Mouse (Mus musculus) MEL (cell line): ENCODE measurements around the gene Chd2. TPM values are rescaled to one million over a fixed set of nuclear protein-coding genes. Genes with fewer than 3 reads are reported as not detected.

ENCODE experiments used
- DNase-seq: peaks from one replicate; pipeline ENCODE4 v3.0.0; 2011; ENCODE audit warnings: low read depth, low spot score
- H3K27ac ChIP-seq: 2 replicates; pipeline ENCODE4 v1.5.1; 2012; ENCODE audit warnings: low read depth, mild to moderate bottlenecking, control low read depth, low read length, moderate library complexity; ENCODE audit not compliant: control insufficient read depth
- H3K27me3 ChIP-seq, 2 experiments: fragments of 150-350 bp in 1 of 2; sonication (generic) in 1 of 2; 2 replicates each; pipeline ENCODE4 v1.6.1; 2012; ENCODE audit warnings: low read length in 2 of 2, mild to moderate bottlenecking in 2 of 2, improper control_type of control experiment in 1 of 2, moderate library complexity in 1 of 2; ENCODE audit not compliant: insufficient read depth in 2 of 2, control insufficient read depth in 1 of 2
- H3K36me3 ChIP-seq, 2 experiments: 2 replicates each; pipeline ENCODE4 v1.6.1; 2012 to 2014; ENCODE audit warnings: low read length in 2 of 2, improper control_type of control experiment in 1 of 2, inconsistent platforms in 1 of 2, mild to moderate bottlenecking in 1 of 2; ENCODE audit not compliant: insufficient read depth in 2 of 2, control insufficient read depth in 1 of 2
- H3K4me1 ChIP-seq, 2 experiments: fragments of 150-350 bp in 1 of 2; sonication (generic) in 1 of 2; 2 replicates each; pipeline ENCODE4 v1.6.1; 2012; ENCODE audit warnings: low read length in 2 of 2, improper control_type of control experiment in 1 of 2, mild to moderate bottlenecking in 1 of 2; ENCODE audit not compliant: insufficient read depth in 2 of 2, control insufficient read depth in 1 of 2
- H3K4me3 ChIP-seq, 2 experiments: fragments of 150-350 bp in 1 of 2; sonication (generic) in 1 of 2; 2 replicates each; pipeline ENCODE4 v1.5.1; 2012; ENCODE audit warnings: low read depth in 2 of 2, low read length in 2 of 2, mild to moderate bottlenecking in 2 of 2, moderate library complexity in 2 of 2, control low read depth in 1 of 2, improper control_type of control experiment in 1 of 2; ENCODE audit not compliant: control insufficient read depth in 1 of 2, insufficient read depth in 1 of 2
- H3K79me2 ChIP-seq: 2 replicates; pipeline ENCODE4 v1.6.1; 2012; ENCODE audit warnings: mild to moderate bottlenecking, low read length, moderate library complexity; ENCODE audit not compliant: control insufficient read depth, poor library complexity, insufficient read depth
- H3K9ac ChIP-seq: 2 replicates; pipeline ENCODE4 v1.6.1; 2012; ENCODE audit warnings: low read depth, mild to moderate bottlenecking, control low read depth, low read length, moderate library complexity; ENCODE audit not compliant: control insufficient read depth, poor library complexity, severe bottlenecking
- H3K9me3 ChIP-seq: fragments of 150-350 bp; sonication (generic); replicated peaks from 2 replicates; pipeline ENCODE4 v1.6.1; 2012; ENCODE audit warnings: mild to moderate bottlenecking, low read length, improper control_type of control experiment, moderate library complexity; ENCODE audit not compliant: insufficient read depth
- CHD1 ChIP-seq: IDR thresholded peaks from 2 replicates; pipeline ENCODE4 v1.6.1; 2012; ENCODE audit warnings: low read depth, mild to moderate bottlenecking, inconsistent platforms, low read length, improper control_type of control experiment
- CHD2 ChIP-seq: IDR thresholded peaks from 2 replicates; pipeline ENCODE4 v1.6.1; 2011; ENCODE audit warnings: low read length, improper control_type of control experiment
- E2F4 ChIP-seq: IDR thresholded peaks from 2 replicates; pipeline ENCODE4 v1.6.1; 2011; ENCODE audit warnings: low read depth, low read length, improper control_type of control experiment, borderline replicate concordance
- ETS1 ChIP-seq: IDR thresholded peaks from 2 replicates; pipeline ENCODE4 v1.6.1; 2012; ENCODE audit warnings: low read depth, mild to moderate bottlenecking, inconsistent platforms, low read length, improper control_type of control experiment, moderate library complexity
- JUND ChIP-seq: IDR thresholded peaks from 2 replicates; pipeline ENCODE4 v1.6.1; 2011; ENCODE audit warnings: low read depth, mild to moderate bottlenecking, improper control_type of control experiment, low read length
- MAZ ChIP-seq: IDR thresholded peaks from 2 replicates; pipeline ENCODE4 v1.6.1; 2012; ENCODE audit warnings: low read depth, mild to moderate bottlenecking, inconsistent platforms, low read length, improper control_type of control experiment
- MEF2A ChIP-seq: IDR thresholded peaks from 2 replicates; pipeline ENCODE4 v1.6.1; 2014; ENCODE audit warnings: low read depth, mild to moderate bottlenecking, inconsistent platforms, low read length, improper control_type of control experiment; ENCODE audit not compliant: poor library complexity, insufficient replicate concordance, severe bottlenecking; ENCODE audit errors: extremely low read depth
- MYB ChIP-seq: IDR thresholded peaks from 2 replicates; pipeline ENCODE4 v1.6.1; 2011; ENCODE audit warnings: mild to moderate bottlenecking, low read depth, low read length, improper control_type of control experiment
- POLR2A ChIP-seq, 2 experiments: IDR thresholded peaks; 2 replicates each; pipeline ENCODE4 v1.6.1; 2011 to 2012; ENCODE audit warnings: low read length in 2 of 2, mild to moderate bottlenecking in 2 of 2, control low read depth in 1 of 2, improper control_type of control experiment in 1 of 2, low read depth in 1 of 2, moderate library complexity in 1 of 2; ENCODE audit not compliant: control insufficient read depth in 1 of 2, insufficient read depth in 1 of 2, poor library complexity in 1 of 2
- POLR2AphosphoS2 ChIP-seq: IDR thresholded peaks from 2 replicates; pipeline ENCODE4 v1.6.1; 2011; ENCODE audit warnings: low read length, improper control_type of control experiment
- POLR2AphosphoS5 ChIP-seq: IDR thresholded peaks from 2 replicates; pipeline ENCODE4 v1.6.1; 2012; ENCODE audit warnings: low read depth, borderline replicate concordance, mild to moderate bottlenecking, inconsistent platforms, low read length, moderate library complexity, mixed read lengths
- SMC3 ChIP-seq: IDR thresholded peaks from 2 replicates; pipeline ENCODE4 v1.6.1; 2011; ENCODE audit warnings: low read depth, low read length, improper control_type of control experiment
- TBP ChIP-seq: IDR thresholded peaks from 2 replicates; pipeline ENCODE4 v1.8.0; 2011; ENCODE audit warnings: low read depth, low read length, improper control_type of control experiment
- UBTF ChIP-seq: IDR thresholded peaks from 2 replicates; pipeline ENCODE4 v1.6.1; 2012; ENCODE audit warnings: low read depth, mild to moderate bottlenecking, inconsistent platforms, low read length, improper control_type of control experiment, moderate library complexity, borderline replicate concordance; ENCODE audit not compliant: insufficient read depth
- USF1 ChIP-seq: IDR thresholded peaks from 2 replicates; pipeline ENCODE4 v1.6.1; 2014; ENCODE audit warnings: low read depth, mild to moderate bottlenecking, inconsistent platforms, low read length, improper control_type of control experiment, moderate library complexity
- ZC3H11A ChIP-seq: IDR thresholded peaks from 2 replicates; pipeline ENCODE4 v1.6.1; 2012; ENCODE audit warnings: low read depth, mild to moderate bottlenecking, inconsistent platforms, low read length, improper control_type of control experiment
- ZKSCAN1 ChIP-seq: IDR thresholded peaks from 2 replicates; pipeline ENCODE4 v1.6.1; 2012; ENCODE audit warnings: low read depth, mild to moderate bottlenecking, inconsistent platforms, low read length, improper control_type of control experiment, moderate library complexity
- ZMIZ1 ChIP-seq: IDR thresholded peaks from 2 replicates; pipeline ENCODE4 v1.6.1; 2012; ENCODE audit warnings: low read depth, mild to moderate bottlenecking, inconsistent platforms, low read length, improper control_type of control experiment, moderate library complexity
- polyA plus RNA-seq, 2 experiments: library from polyadenylated mRNA; stranded (reverse) in 1 of 2; unstranded in 1 of 2; fragments of >175 nt in 1 of 2; fragments of >200 nt in 1 of 2; gene quantifications; 2 replicates each; pipeline versions ENCODE4 v1.2.1 to v1.2.4; 2012; ENCODE audit warnings: low replicate concordance in 2 of 2, low read depth in 1 of 2; ENCODE audit not compliant: insufficient read length in 2 of 2, insufficient read depth in 1 of 2, missing spikeins in 1 of 2
- total RNA-seq: library from RNA; depleted of rRNA; stranded (reverse); fragments of 300-350 nt; gene quantifications from 2 replicates; pipeline ENCODE4 v1.2.3, GENCODE M21; 2012

The Chd2 gene
- total and polyA plus RNA-seq, 3 experiments = 9.9 to 275 (median 21.4) TPM

GRCm38 (mm10) chr7:73478157-73479058 is 63.2 kb downstream of the Chd2 start:
- no peak for DNase-seq
- Histone ChIP-seq H3K4me3 (no peak overlapping the region), H3K27ac (no peak overlapping the region), H3K9ac (no peak overlapping the region), H3K9me3 (no peaks in the 10 kb centered on the region)
- TF ChIP-seq ETS1 (no peak), SMC3 (no peak), TBP (no peak), E2F4 (no peak), UBTF (no peak), ZKSCAN1 (no peak), MEF2A (no peak), POLR2A (IDR thresholded peaks at IDR 0.05; ENCODE audit: control insufficient read depth in 1 of 2, insufficient read depth in 1 of 2, low read depth in 1 of 2, low read length in 2 of 2, poor library complexity in 1 of 2) (no peak), CHD2 (no peak), JUND (no peak), ZMIZ1 (no peak), POLR2AphosphoS2 (no peak), USF1 (no peak), POLR2AphosphoS5 (no peak), CHD1 (no peak), MAZ (no peak), MYB (no peak)
- TF ChIP-seq, all 39 proteins: peak for 0
- peaks cover 9 to 40% of the 10 kb centered on the region in 2 experiments for H3K36me3 ChIP-seq
- peaks cover 7 to 8% of the 10 kb centered on the region in 2 experiments; a peak in 3 of 4 replicates for H3K4me1 ChIP-seq
- no peaks in the 10 kb centered on the region for H3K27me3 ChIP-seq
- H3K79me2 ChIP-seq = no peaks in the 10 kb centered on the region

GRCm38 (mm10) chr7:73467741-73468140 is 73.9 kb downstream of the Chd2 start:
- no peak for DNase-seq
- Histone ChIP-seq H3K36me3 (peaks cover 0 to 55% of the 10 kb centered on the region in 2 experiments; a peak in 2 of 4 replicates), H3K27ac (no peak overlapping the region), H3K79me2 (no peaks in the 10 kb centered on the region), H3K4me1 (no peaks in the 10 kb centered on the region), H3K27me3 (no peaks in the 10 kb centered on the region), H3K4me3 (no peak overlapping the region), H3K9ac (no peak overlapping the region), H3K9me3 (no peaks in the 10 kb centered on the region)
- TF ChIP-seq ZC3H11A (no peak), CHD1 (no peak)
